Mouse (Mus musculus) megakaryocyte progenitor cell, adult 5-6 weeks (primary cell): ENCODE measurements around the gene Klra7. TPM values are rescaled to one million over a fixed set of nuclear protein-coding genes. Genes with fewer than 3 reads are reported as not detected.
A peak's percentile ranks its signal among the peaks of the same experiment; 100 is the strongest.
"Not testable (repeated sequence)": the region's sequence is repeated elsewhere in the genome, so short reads cannot be mapped to it uniquely, and the experiment has no call there.

Source experiments
- ATAC-seq: replicated peaks from 2 replicates; pipeline ENCODE4 v1.8.0; 2016; ENCODE audit warnings: mild to moderate bottlenecking, moderate TSS enrichment, inconsistent platforms; ENCODE audit not compliant: poor library complexity
- total RNA-seq, 2 experiments: library from RNA; stranded (forward) in 1 of 2; stranded (reverse) in 1 of 2; fragments of 157-497, 149-512 nt in 1 of 2; fragments of 200-1000 nt in 1 of 2; gene quantifications; 2 replicates each; pipeline versions ENCODE4 v1.2.3 to v1.2.4; 2015 to 2017

The Klra7 gene
- total RNA-seq (2015) (0.30 and 0.90 TPM in 2 replicates), total RNA-seq (2017) (0.37 TPM in 1 of 2 replicates, not detected in the other)

DNA sequence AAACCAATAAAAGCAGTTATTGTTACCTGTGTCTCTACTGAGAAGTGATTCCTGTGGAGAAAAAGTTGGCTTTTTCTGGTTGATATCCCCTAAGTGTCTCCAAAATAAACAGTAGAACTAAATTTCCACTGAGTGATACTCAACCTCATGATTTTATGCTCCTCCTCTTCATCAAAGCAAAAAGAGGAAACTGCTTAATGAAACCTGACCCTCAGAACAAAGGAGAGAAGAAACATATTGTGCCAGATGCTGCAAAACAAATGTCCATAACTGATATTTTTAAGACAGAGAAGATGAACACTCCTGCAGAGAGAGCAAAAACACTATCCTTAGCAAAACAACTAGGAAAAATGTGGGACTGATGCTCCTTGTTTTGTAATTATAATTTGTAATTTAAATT is at the start of gene Klra7:
Gene Klra7 (minus strand): TSS at position 101 of the 400 bp plus-strand sequence.
- ATAC-seq, result no peak

DNA sequence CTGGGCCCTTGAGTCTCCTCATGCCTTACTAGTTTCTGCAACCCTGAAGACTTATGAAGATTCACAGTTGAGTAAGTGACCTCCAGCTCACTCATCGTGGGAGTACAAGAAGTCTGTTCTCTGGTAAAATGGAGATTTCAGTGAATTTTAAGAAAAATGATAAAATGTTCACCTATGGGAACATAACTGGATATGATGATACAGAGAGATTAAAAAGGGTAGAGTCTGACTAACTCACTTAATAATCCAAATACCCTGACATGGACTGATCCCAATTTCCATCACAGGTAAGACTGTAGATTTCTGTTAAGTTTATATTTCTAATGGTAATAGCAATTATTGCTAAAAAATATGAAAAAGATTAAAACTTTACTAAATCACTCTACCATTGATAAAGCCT is 48.7 kb upstream of the Klra7 start, which contains the start of gene Klra10:
Gene Klra10 (minus strand): TSS at position 101 of the 400 bp plus-strand sequence.
- ATAC-seq, result not testable (repeated sequence)

DNA sequence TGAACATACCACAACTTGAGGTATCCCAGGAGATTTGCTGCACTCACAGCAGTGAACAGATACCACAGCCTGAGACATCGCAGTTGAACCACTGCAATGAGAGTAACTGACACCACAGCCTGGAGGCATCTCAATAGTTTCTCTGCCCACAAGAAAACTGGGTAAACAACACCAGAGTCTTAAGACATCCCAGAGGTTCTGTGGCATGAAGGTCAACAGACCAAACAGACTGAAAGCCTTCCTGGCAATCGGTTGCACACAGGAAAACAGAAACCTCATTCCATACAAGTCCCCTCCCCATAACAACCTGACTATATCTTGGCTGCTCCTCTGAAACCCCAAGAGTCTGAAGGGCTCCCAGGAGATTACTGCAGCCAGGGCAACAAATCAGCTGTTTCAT is 22.2 kb upstream of the Klra7 start:
- ATAC-seq, result no peak

- peak; percentile 50 for ATAC-seq
Measured at GRCm38 (mm10) chr6:130237536-130237935, 4.4 kb upstream of the Klra7 start.

DNA sequence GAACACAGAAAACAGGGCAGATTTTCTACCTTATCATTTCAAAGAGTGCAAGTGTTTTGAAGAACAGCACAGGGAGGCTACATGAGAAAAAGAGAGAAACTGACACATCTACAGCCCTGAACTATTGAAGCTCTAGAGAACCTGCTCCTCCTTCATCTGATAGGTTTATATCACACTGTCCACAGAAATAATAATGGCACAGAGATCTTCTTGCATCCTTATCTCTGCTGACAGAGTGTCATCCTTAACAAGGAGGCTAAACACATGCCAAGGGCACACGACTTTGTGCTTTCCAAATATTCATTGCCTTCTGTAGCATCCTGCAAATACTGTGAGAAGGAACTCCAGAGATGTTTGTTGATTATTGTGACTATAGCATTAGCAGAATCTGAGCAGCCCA is 3.5 kb upstream of the Klra7 start:
- peak; percentile 61 for ATAC-seq

DNA sequence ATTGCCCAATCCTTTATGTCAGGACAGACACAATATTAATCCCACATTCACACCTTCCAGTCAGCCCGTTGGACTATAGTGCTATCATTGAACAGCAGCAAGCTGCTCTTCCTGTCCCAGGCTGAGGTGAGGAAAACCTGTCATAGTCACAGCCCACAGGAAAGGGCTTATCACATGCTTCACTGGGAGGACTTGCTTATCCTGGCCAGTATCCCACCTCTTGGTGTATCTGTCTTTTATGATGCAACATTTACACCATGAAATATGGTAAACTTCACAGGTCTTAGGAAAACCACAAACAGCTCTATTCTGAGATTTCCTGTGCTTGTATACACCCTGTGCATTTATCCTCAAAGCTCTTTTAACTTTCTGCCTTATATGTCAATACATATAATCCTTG is 35.7 kb downstream of the Klra7 start:
- ATAC-seq, result peak; percentile 97

DNA sequence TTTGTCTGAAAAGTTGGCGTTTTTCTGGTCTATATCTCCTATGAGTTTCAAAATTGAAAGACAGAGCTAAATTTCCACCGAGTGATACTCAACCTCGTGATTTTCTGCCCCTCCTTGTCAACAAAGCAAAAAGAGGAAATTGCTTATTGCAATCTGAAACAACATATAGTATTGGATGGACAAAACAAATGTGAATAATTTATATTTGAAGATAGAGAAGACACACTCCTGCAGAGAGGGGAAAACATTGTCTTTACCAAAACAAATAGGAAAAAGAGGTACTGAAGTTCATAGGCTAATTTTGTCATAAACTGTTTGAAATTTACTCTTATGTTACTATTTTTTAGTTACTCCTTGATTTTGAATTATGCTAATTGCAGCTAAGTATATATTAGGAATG is 40.1 kb downstream of the Klra7 start, which contains the start of gene Klra9:
Gene Klra9 (minus strand): TSS at position 101 of the 400 bp plus-strand sequence.
- not testable (repeated sequence) for ATAC-seq

Other genes with a start within 250 kb of the Klra7 start
- not detected in 2 replicates for gene Klra6, start 206.4 kb downstream of the Klra7 start, total RNA-seq (2015)
- gene Klra6, start 206.4 kb downstream of the Klra7 start, total RNA-seq (2017), result not detected in 2 replicates
- gene Klra4, start 166.1 kb downstream of the Klra7 start, total RNA-seq (2015), result not detected in 2 replicates
- gene Klra4, start 166.1 kb downstream of the Klra7 start, total RNA-seq (2017), result not detected in 2 replicates
- 1.2 TPM in 1 of 2 replicates, not detected in the other for gene Klra8, start 103.4 kb downstream of the Klra7 start, total RNA-seq (2015)
- gene Klra8, start 103.4 kb downstream of the Klra7 start, total RNA-seq (2017), result not detected in 2 replicates
- gene Klra9, start 40.2 kb downstream of the Klra7 start, total RNA-seq (2015), result 0.17 TPM in 1 of 2 replicates, not detected in the other
- not detected in 2 replicates for gene Klra9, start 40.2 kb downstream of the Klra7 start, total RNA-seq (2017)
- not detected in 2 replicates for gene Klra10, start 48.6 kb upstream of the Klra7 start, total RNA-seq (2015)
- not detected in 2 replicates for gene Klra10, start 48.6 kb upstream of the Klra7 start, total RNA-seq (2017)
- not detected in 2 replicates for gene Klra3, start 104.3 kb upstream of the Klra7 start, total RNA-seq (2015)
- gene Klra3, start 104.3 kb upstream of the Klra7 start, total RNA-seq (2017), result not detected in 2 replicates
- not detected in 2 replicates for gene Klra1, start 153.6 kb upstream of the Klra7 start, total RNA-seq (2015)
- gene Klra1, start 153.6 kb upstream of the Klra7 start, total RNA-seq (2017), result not detected in 2 replicates